Mouse (Mus musculus): Measurements from ENCODE around the gene Ift43.

Gene Ift43

GRCm38 (mm10) chr12:86078553-86079201 lies 3.7 kb upstream of the Ift43 start, which contains the start of gene Tgfb3:
TSS of gene Tgfb3 (minus strand) at chr12:86079041.
- no peak for DNase-seq (ENCODE audit: low spot score)

DNA sequence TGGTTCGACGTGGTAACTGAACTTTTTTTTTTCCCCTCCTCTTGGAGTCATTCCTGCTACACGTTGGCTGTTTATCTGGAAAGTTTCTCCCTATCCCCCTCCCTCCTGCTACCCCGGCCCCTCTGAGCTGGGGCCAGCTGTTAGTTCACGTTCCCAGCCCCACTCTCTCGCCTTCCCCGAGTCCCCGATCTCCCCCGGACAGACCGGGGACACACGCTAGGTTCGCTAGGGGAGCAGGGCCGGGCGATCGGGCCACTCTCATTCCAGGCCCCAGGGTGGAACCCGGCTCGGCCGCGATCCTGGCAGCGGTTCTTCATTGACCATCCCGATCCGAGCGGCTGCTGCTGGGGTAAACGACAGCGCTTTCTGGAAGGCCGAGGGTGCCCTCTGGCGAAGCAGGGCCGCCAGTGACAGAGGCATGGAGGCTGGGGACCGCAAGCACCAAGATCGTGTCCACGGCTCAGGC lies 3.1 kb upstream of the Ift43 start:
- peak; percentile 93 for DNase-seq (ENCODE audit: low spot score)

DNA sequence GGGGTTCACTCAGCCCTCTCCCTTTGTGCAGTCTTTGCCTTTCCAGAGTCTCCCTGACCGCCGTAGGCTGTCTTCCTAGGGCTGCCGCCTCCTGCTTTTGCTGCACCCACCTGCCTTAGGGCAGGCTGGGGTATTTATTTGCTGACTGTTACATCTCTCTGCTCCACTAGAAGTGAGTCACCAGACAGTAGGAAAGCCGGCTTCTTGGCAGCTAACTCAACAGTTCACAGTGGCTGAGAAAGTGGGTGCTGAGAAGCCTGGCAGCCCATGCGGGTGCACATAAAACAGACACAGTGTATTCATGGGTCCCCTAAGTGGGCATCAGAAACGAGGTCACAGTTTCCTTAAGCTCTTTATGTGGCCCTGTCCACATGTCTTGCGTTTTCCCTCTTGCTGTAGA lies 3.5 kb downstream of the Ift43 start:
- DNase-seq (ENCODE audit: low spot score) = no peak

DNA sequence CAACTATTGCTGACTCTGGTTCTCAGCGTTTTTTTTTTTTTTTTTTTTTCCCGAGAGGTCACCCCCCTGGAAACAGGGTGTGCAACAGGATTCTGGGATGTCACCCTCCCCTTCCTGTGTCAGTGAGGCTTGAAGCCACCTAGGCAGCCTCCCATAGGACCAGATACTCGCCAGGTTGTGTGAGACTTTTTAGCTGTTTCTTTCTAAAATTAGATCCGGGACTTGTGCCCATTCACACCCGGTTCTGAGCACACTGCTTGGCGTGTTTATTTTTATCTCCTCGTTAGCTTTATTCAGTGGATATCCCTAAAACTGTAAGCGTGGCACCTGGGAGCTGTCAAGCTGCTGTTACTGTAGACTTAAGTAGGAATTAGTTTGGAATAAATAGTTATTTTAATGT lies 4.2 kb downstream of the Ift43 start:
- no peak for DNase-seq (ENCODE audit: low spot score)

GRCm38 (mm10) chr12:86088042-86088441 lies 5.7 kb downstream of the Ift43 start:
- no peak for DNase-seq (ENCODE audit: low spot score)

- DNase-seq (ENCODE audit: low spot score) = no peak
These were observed 8.4 kb downstream of the Ift43 start for GRCm38 (mm10) chr12:86090764-86091163.

DNA sequence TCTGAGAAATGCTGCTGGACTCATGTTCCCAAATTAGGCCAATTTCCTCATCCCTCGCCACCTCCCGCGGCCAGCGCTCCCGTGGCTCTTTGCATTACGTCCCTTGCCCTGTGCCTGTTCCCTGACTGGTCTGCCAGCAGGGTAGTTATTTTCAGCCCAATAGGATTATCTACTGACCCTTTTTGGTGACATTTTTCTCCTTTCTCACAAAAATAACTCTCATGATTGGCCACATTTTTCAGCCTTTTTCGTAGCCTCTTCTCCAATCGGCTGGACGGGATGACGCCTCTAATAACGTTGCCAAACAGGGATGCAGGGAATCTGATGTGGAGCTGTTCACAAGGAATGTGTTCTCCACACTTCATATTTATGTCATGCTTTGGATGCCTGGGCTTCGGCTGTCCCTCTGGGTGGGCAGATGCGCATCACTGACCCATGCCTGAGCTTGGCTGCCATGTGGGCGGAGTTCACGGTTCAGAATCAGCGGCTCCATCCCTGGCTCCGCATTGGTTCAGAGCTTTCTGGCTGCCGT lies 9.3 kb downstream of the Ift43 start:
- no peak for DNase-seq (ENCODE audit: low spot score)

- DNase-seq (ENCODE audit: low spot score) = no peak
These were observed 11.7 kb downstream of the Ift43 start for GRCm38 (mm10) chr12:86094075-86094474.

- no peak for DNase-seq (ENCODE audit: low spot score)
These were observed 13.5 kb downstream of the Ift43 start for GRCm38 (mm10) chr12:86095806-86096205.

DNA sequence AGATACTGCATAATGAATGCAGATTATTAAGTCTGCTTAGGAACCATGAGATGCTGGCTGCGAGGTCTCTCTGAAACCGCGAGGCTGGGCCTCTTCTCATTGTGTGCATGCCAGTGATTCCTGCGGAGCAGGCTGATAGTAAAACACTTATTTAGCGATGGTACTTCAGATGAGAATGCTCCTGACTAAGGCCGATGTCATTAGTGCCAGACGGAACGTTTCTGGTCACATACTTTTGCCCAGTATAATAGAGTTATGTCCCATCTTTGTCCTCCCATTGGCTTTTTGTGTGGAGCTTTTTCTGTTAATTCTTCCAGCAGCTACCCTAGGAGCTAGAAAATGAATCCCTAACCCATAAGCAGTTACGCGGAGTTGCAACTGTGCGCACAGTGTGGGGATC lies 15.4 kb downstream of the Ift43 start:
- DNase-seq (ENCODE audit: low spot score) = no peak

- no peak for DNase-seq (ENCODE audit: low spot score)
These were observed 18.4 kb downstream of the Ift43 start for GRCm38 (mm10) chr12:86100711-86101110.

GRCm38 (mm10) chr12:86102686-86103085 lies 20.3 kb downstream of the Ift43 start:
- no peak for DNase-seq (ENCODE audit: low spot score)

GRCm38 (mm10) chr12:86103391-86103790 lies 21.1 kb downstream of the Ift43 start:
- DNase-seq (ENCODE audit: low spot score) = peak; percentile 57

DNA sequence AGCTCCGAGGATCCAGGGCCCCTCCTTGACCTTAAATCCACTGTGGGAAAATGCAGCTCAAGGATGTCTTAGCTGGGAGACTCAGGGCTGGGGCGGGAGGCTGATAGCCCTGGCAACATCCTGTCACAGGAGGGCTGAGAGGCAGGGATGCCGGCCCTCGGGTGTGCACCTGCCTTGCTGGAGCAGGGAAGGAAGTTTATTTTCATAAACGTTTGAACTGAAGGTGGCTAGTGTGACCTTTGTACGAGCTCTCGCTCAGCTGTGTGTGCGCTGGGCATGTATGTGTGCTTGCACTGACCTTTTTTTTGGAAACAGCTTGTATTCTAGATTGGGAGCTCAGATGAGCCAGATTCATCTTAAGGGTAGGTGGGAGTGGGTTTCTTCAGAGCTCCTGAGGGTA lies 21.5 kb downstream of the Ift43 start:
- DNase-seq (ENCODE audit: low spot score) = no peak

GRCm38 (mm10) chr12:86104297-86104696 lies 22.0 kb downstream of the Ift43 start:
- no peak for DNase-seq (ENCODE audit: low spot score)

GRCm38 (mm10) chr12:86105546-86105945 lies 23.2 kb downstream of the Ift43 start:
- DNase-seq (ENCODE audit: low spot score) = no peak

- DNase-seq (ENCODE audit: low spot score) = no peak
These were observed 23.7 kb downstream of the Ift43 start for GRCm38 (mm10) chr12:86106086-86106485.

GRCm38 (mm10) chr12:86107645-86108044 lies 25.3 kb downstream of the Ift43 start:
- no peak for DNase-seq (ENCODE audit: low spot score)

DNA sequence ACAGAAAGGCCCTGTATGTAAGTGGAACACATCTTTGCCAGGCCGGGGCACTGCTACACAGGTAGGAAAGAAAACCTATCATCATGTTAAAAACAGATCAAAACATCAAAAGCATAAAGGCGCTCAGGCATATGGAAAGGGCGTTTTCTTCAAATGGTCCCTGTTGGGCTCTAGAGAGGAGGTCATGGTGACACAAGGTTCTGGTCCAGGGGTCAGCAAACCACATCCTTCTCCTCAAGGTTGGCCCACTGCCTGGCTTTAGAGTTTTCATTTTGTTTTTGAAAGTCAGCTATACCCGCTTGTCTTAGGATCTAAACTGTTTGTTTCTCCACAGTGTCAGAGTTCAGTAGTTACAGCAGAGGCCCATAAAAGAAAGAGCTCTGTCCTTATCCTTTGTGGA lies 27.2 kb downstream of the Ift43 start:
- DNase-seq (ENCODE audit: low spot score) = no peak

- DNase-seq (ENCODE audit: low spot score) = no peak
These were observed 28.3 kb downstream of the Ift43 start for GRCm38 (mm10) chr12:86110637-86111036.

GRCm38 (mm10) chr12:86116295-86116835 lies 34.0 kb downstream of the Ift43 start:
- no peak for DNase-seq (ENCODE audit: low spot score)

DNA sequence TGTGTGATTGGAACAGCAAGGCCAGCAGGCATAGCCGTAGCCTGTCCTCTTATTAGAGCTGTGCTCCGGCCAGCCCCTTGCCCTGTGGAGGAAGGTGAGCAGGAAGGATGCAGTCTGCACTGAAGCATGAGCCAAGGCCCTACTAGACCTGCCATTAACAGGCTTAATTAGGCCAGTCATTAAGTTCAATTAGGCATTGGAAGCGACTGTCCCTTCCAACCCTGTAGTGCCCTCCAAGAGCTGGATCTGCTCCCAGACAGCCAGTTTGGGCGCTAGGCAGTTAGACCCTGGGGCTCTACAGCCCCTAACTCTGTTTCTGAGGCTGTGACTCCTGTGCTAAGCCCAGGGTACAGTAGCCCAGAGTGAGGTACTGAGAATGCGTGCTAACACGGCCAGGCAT lies 41.7 kb downstream of the Ift43 start:
- no peak for DNase-seq (ENCODE audit: low spot score)

DNA sequence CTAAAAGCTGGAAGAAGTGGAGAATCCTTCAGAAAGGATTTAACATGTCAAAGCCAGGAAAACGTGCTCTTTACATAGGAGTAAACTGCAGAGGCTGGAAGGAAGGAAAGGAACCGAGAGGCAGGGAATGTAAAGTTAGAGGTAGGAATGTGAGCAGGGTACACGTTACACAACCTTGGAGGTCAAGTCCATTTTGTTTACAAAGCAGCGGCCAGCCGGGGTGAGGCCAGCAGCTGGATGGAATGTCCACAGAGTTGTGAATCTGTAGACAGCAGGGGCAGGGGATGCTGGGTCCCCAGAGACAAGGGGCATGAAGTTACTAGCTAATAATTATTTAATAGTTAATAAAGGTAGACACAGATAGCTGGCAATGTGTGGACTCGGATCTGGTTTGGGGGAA lies 45.8 kb downstream of the Ift43 start:
- no peak for DNase-seq (ENCODE audit: low spot score)

- no peak for DNase-seq (ENCODE audit: low spot score)
These were observed 46.7 kb downstream of the Ift43 start for GRCm38 (mm10) chr12:86129005-86129404.
